ENCODE assay signal across 8 mouse cellular contexts in genomic region chr5:21658623-21659395, GRCm38 (mm10). TPM values are rescaled to one million over a fixed set of nuclear protein-coding genes. Genes with fewer than 3 reads are reported as not detected.
DNase-seq lines count a peak whose midpoint lies in the region; ATAC-seq and TF ChIP-seq lines count a peak whose summit lies in the region.

No protein-coding gene starts in this region.

- TF ChIP-seq POLR2A in cerebellum, adult 2 months (IDR thresholded peaks at IDR 0.05; ENCODE audit: borderline replicate concordance, insufficient read depth, low read length), result no peak

- H3K4me2 ChIP-seq in hindbrain, embryonic 11.5 days (replicated peaks; ENCODE audit: low read depth, low read length), result no peak overlapping the region
- H3K4me2 ChIP-seq in lung, postnatal 0 days (replicated peaks; ENCODE audit: low read depth, low read length), result no peak overlapping the region

- WGBS in cerebellum, adult 2 months, result 37% methylated on average over 11 of the region's 11 CpGs
- WGBS in hindbrain, embryonic 11.5 days, result 53% methylated on average over 11 of the region's 11 CpGs
- WGBS in lung, postnatal 0 days, result 50% methylated on average over 11 of the region's 11 CpGs

- TF ChIP-seq EP300 in lung, postnatal 0 days (IDR thresholded peaks at IDR 0.05), result no peak

- in situ Hi-C loops in ES-E14 (cut with MboI; ENCODE audit: low sequenced_read_pairs in 2 of 2, unreplicated experiment in 2 of 2), result no loop called here

- no peak overlapping the region for H3K4me3 ChIP-seq in ES-E14 (ENCODE audit: insufficient read depth in 1 of 2, low read depth in 1 of 2, low read length in 2 of 2, poor library complexity in 1 of 2, severe bottlenecking in 1 of 2)
- no peak overlapping the region for H3K4me3 ChIP-seq in cerebellum, adult 2 months (replicated peaks; ENCODE audit: insufficient read depth, low read depth, low read length)
- H3K4me3 ChIP-seq in hindbrain, embryonic 11.5 days (ENCODE audit: low read depth, low read length), result no peak overlapping the region
- no peak overlapping the region for H3K4me3 ChIP-seq in lung, postnatal 0 days (ENCODE audit: low read depth, low read length)

- H3K4me1 ChIP-seq in ES-E14 (ENCODE audit: control insufficient read depth in 2 of 2, insufficient read depth in 2 of 2, low read length in 2 of 2, poor library complexity in 1 of 2), result no peaks in the 10 kb centered on the region; a peak in 1 of 4 replicates
- H3K4me1 ChIP-seq in cerebellum, adult 2 months (ENCODE audit: control insufficient read depth, insufficient read depth, low read length), result no peaks in the 10 kb centered on the region
- H3K4me1 ChIP-seq in hindbrain, embryonic 11.5 days (replicated peaks; ENCODE audit: control insufficient read depth, insufficient read depth, low read length), result no peaks in the 10 kb centered on the region
- no peaks in the 10 kb centered on the region; the same call in 1 of the 2 replicates for H3K4me1 ChIP-seq in lung, postnatal 0 days (ENCODE audit: insufficient read depth, low read depth, low read length)

- no peaks in the 10 kb centered on the region for H3K27me3 ChIP-seq in cerebellum, adult 2 months (ENCODE audit: control insufficient read depth, insufficient read depth, low read length)
- H3K27me3 ChIP-seq in hindbrain, embryonic 11.5 days (ENCODE audit: control insufficient read depth, insufficient read depth, low read length), result no peaks in the 10 kb centered on the region
- H3K27me3 ChIP-seq in lung, postnatal 0 days (replicated peaks; ENCODE audit: insufficient read depth, low read length), result no peaks in the 10 kb centered on the region

- H3K27ac ChIP-seq in ES-E14 (ENCODE audit: insufficient read depth, low read depth, low read length, poor library complexity, severe bottlenecking), result no peak overlapping the region
- H3K27ac ChIP-seq in cerebellum, adult 2 months (ENCODE audit: insufficient read depth, low read length), result no peak overlapping the region
- H3K27ac ChIP-seq in hindbrain, embryonic 11.5 days (ENCODE audit: low read depth, low read length), result no peak overlapping the region
- peak overlapping the region; percentile 43 for H3K27ac ChIP-seq in lung, postnatal 0 days (ENCODE audit: low read length)

- H3K9me3 ChIP-seq in ES-E14 (ENCODE audit: control insufficient read depth, insufficient read depth, low read depth, low read length), result no peaks in the 10 kb centered on the region
- no peaks in the 10 kb centered on the region for H3K9me3 ChIP-seq in hindbrain, embryonic 11.5 days (ENCODE audit: control insufficient read depth, low read length)
- H3K9me3 ChIP-seq in lung, postnatal 0 days (ENCODE audit: low read length), result no peaks in the 10 kb centered on the region

- H3K36me3 ChIP-seq in ES-E14 (ENCODE audit: control insufficient read depth, insufficient read depth, low read length, poor library complexity, severe bottlenecking), result peaks cover 28% of the 10 kb centered on the region
- 0 out of 2 replicates have a peak, but pooled peaks cover 7% of the 10 kb centered on the region for H3K36me3 ChIP-seq in hindbrain, embryonic 11.5 days (ENCODE audit: control insufficient read depth, insufficient read depth, low read length)
- H3K36me3 ChIP-seq in lung, postnatal 0 days (ENCODE audit: insufficient read depth, low read length), result peaks cover 3% of the 10 kb centered on the region; the same call in 1 of the 2 replicates

- peak; percentile 85 for TF ChIP-seq CTCF in cerebellum, adult 2 months (IDR thresholded peaks at IDR 0.05; ENCODE audit: borderline replicate concordance, insufficient read depth, low read depth, low read length)
- peak; percentile 89 for TF ChIP-seq CTCF in lung, postnatal 0 days (IDR thresholded peaks at IDR 0.05)

- H3K9ac ChIP-seq in ES-E14 (ENCODE audit: insufficient read depth, low read depth, low read length, poor library complexity, severe bottlenecking), result no peak overlapping the region
- H3K9ac ChIP-seq in hindbrain, embryonic 11.5 days (ENCODE audit: low read depth, low read length), result no peak overlapping the region
- no peak overlapping the region for H3K9ac ChIP-seq in lung, postnatal 0 days (replicated peaks; ENCODE audit: low read depth)

- peak; percentile 76 for ATAC-seq in frontal cortex, adult (ENCODE audit: low TSS enrichment)
- ATAC-seq in hindbrain, embryonic 11.5 days (ENCODE audit: low FRiP score), result peak; percentile 75
- peak; percentile 64 for ATAC-seq in lung, postnatal 0 days

- no peak for DNase-seq in ES-E14 (ENCODE audit: low read depth, low spot score)
- peak; percentile 63 to 76 for DNase-seq in cerebellum, adult 2 months
- peak; percentile 83 for DNase-seq in hindbrain, embryonic 11.5 days (ENCODE audit: low spot score)
- DNase-seq in layer of hippocampus, adult 9-10 months (ENCODE audit: low spot score), result peak; percentile 63
- DNase-seq in lung, postnatal 0 days (ENCODE audit: low spot score), result peak; percentile 91
- DNase-seq in ovary, postnatal 36 days (ENCODE audit: low spot score), result peak; percentile 81
- DNase-seq in thymus, postnatal 10 days (ENCODE audit: low spot score in 2 of 2), result peak; percentile 48 to 79

TF ChIP-seq in ES-E14, 5 proteins besides CTCF, POLR2A, EP300 and RAD21:
- no peak for TF ChIP-seq ZNF384 (IDR thresholded peaks at IDR 0.05; ENCODE audit: low read depth, low read length)
- 0 out of 2 replicates have a peak, but pooled peaks have one; percentile 18 for TF ChIP-seq ZC3H11A (IDR thresholded peaks at IDR 0.05; ENCODE audit: borderline replicate concordance, low read depth, low read length)

RNA-seq across cellular contexts. Expression of gene Armc10, which starts 13.2 kb away (rescaled TPM):
- total RNA-seq in ES-E14 (2012; rRNA removed), result 73.6 and 86.4 TPM in 2 replicates
- polyA plus RNA-seq in cerebellum, adult 2 months (2012; rRNA removed), result 17.3 and 17.9 TPM in 2 replicates
- polyA plus RNA-seq in hindbrain, embryonic 11.5 days (2014; fragmentation: Nextera tagmentation; extraction: Ambion mirVana), result 88.4 and 93.0 TPM in 2 replicates
- 30.1 and 33.4 TPM in 2 replicates for polyA plus RNA-seq in lung, postnatal 0 days (2015; fragmentation: Nextera tagmentation; extraction: Ambion mirVana)

RNA-seq across cellular contexts. Expression of gene Fbxl13, which starts 13.4 kb away (rescaled TPM):
- total RNA-seq in ES-E14 (2012; rRNA removed), result not detected in 2 replicates
- polyA plus RNA-seq in cerebellum, adult 2 months (2012; rRNA removed), result 0.21 and 0.30 TPM in 2 replicates
- 0.25 and 0.32 TPM in 2 replicates for polyA plus RNA-seq in hindbrain, embryonic 11.5 days (2014; fragmentation: Nextera tagmentation; extraction: Ambion mirVana)
- polyA plus RNA-seq in lung, postnatal 0 days (2015; fragmentation: Nextera tagmentation; extraction: Ambion mirVana), result 1.1 and 1.2 TPM in 2 replicates

RNA-seq across cellular contexts. Expression of gene Napepld, which starts 42.4 kb away (rescaled TPM):
- 4.3 and 7.3 TPM in 2 replicates for total RNA-seq in ES-E14 (2012; rRNA removed)
- 7.4 and 7.7 TPM in 2 replicates for polyA plus RNA-seq in cerebellum, adult 2 months (2012; rRNA removed)
- polyA plus RNA-seq in hindbrain, embryonic 11.5 days (2014; fragmentation: Nextera tagmentation; extraction: Ambion mirVana), result 7.0 and 7.8 TPM in 2 replicates
- polyA plus RNA-seq in lung, postnatal 0 days (2015; fragmentation: Nextera tagmentation; extraction: Ambion mirVana), result 2.1 and 2.5 TPM in 2 replicates
